Mouse (Mus musculus): ENCODE results near the gene Mal. TPM values are rescaled to one million over a fixed set of nuclear protein-coding genes. Genes with fewer than 3 reads are reported as not detected.

The Mal gene
- polyA plus RNA-seq (2016; fragmentation: Nextera tagmentation; extraction: Ambion mirVana) = 0.54 and 0.73 TPM in 2 replicates

- H3K4me2 ChIP-seq = peak within 1 kb of the TSS; percentile 71
- no peak within 1 kb of the TSS for H3K27ac ChIP-seq
- H3K27me3 ChIP-seq = peaks cover 81% of the 10 kb centered on the region
- under 1% methylated on average over 43 of the region's 43 CpGs for WGBS
- no peak within 1 kb of the TSS for H3K9ac ChIP-seq
- peaks cover 12% of the 10 kb centered on the region for H3K4me1 ChIP-seq
- no peak for ATAC-seq (ENCODE audit: low FRiP score)
- no peaks in the 10 kb centered on the region for H3K9me3 ChIP-seq
- peak within 1 kb of the TSS; percentile 39 for H3K4me3 ChIP-seq (replicated peaks)
- H3K36me3 ChIP-seq (replicated peaks) = no peaks in the 10 kb centered on the region
Measured at GRCm38 (mm10) chr2:127656086-127656720, at the start of gene Mal. Gene Mal, minus strand, starts transcription at chr2:127656695.

- ATAC-seq (ENCODE audit: low FRiP score) = no peak
- 80% methylated on average over 6 of the region's 6 CpGs for WGBS
- Histone ChIP-seq H3K27me3 (no peaks in the 10 kb centered on the region), H3K9ac (no peak overlapping the region), H3K27ac (no peak overlapping the region), H3K4me2 (no peak overlapping the region), H3K36me3 (replicated peaks) (no peaks in the 10 kb centered on the region), H3K9me3 (no peaks in the 10 kb centered on the region), H3K4me3 (replicated peaks) (no peak overlapping the region), H3K4me1 (no peaks in the 10 kb centered on the region)
Measured at GRCm38 (mm10) chr2:127705267-127705666, 48.8 kb upstream of the Mal start.

- no peak overlapping the region for H3K9ac ChIP-seq
- no peaks in the 10 kb centered on the region for H3K36me3 ChIP-seq (replicated peaks)
- H3K9me3 ChIP-seq = no peaks in the 10 kb centered on the region
- no peak for ATAC-seq (ENCODE audit: low FRiP score)
- H3K27me3 ChIP-seq = peaks cover 9% of the 10 kb centered on the region; the same call in 1 of the 2 replicates
- H3K4me2 ChIP-seq = no peak overlapping the region
- no peak overlapping the region for H3K27ac ChIP-seq
- no peaks in the 10 kb centered on the region for H3K4me1 ChIP-seq
- 81% methylated on average over 4 of the region's 4 CpGs for WGBS
- H3K4me3 ChIP-seq (replicated peaks) = no peak overlapping the region
Measured at GRCm38 (mm10) chr2:127689239-127689638, 32.7 kb upstream of the Mal start.

- Histone ChIP-seq H3K36me3 (replicated peaks) (no peaks in the 10 kb centered on the region), H3K9me3 (no peaks in the 10 kb centered on the region), H3K4me3 (replicated peaks) (no peak overlapping the region), H3K27ac (no peak overlapping the region), H3K4me1 (peaks cover 4% of the 10 kb centered on the region; the same call in 1 of the 2 replicates), H3K27me3 (peaks cover 9% of the 10 kb centered on the region; the same call in 1 of the 2 replicates), H3K4me2 (no peak overlapping the region), H3K9ac (no peak overlapping the region)
- peak; percentile 70; the same call in 1 of the 2 replicates for ATAC-seq (ENCODE audit: low FRiP score)
- WGBS = 36% methylated on average over 12 of the region's 12 CpGs
Measured at GRCm38 (mm10) chr2:127683687-127684331, 27.3 kb upstream of the Mal start.

- WGBS = 26% methylated on average over 2 of the region's 2 CpGs
- Histone ChIP-seq H3K9ac (no peak overlapping the region), H3K27me3 (no peaks in the 10 kb centered on the region), H3K4me2 (no peak overlapping the region), H3K4me1 (no peaks in the 10 kb centered on the region), H3K9me3 (no peaks in the 10 kb centered on the region), H3K4me3 (replicated peaks) (no peak overlapping the region), H3K36me3 (replicated peaks) (no peaks in the 10 kb centered on the region), H3K27ac (no peak overlapping the region)
- no peak for ATAC-seq (ENCODE audit: low FRiP score)
Measured at GRCm38 (mm10) chr2:127667843-127668506, 11.5 kb upstream of the Mal start.

GRCm38 (mm10) chr2:127667015-127667414, 10.5 kb upstream of the Mal start:
- no peak overlapping the region for H3K27ac ChIP-seq
- no peaks in the 10 kb centered on the region for H3K36me3 ChIP-seq (replicated peaks)
- H3K9me3 ChIP-seq = no peaks in the 10 kb centered on the region
- H3K4me2 ChIP-seq = no peak overlapping the region
- no peaks in the 10 kb centered on the region for H3K4me1 ChIP-seq
- H3K4me3 ChIP-seq (replicated peaks) = no peak overlapping the region
- H3K9ac ChIP-seq = no peak overlapping the region
- no peaks in the 10 kb centered on the region for H3K27me3 ChIP-seq
- no peak for ATAC-seq (ENCODE audit: low FRiP score)

- no peak overlapping the region for H3K4me3 ChIP-seq (replicated peaks)
- peaks cover 21% of the 10 kb centered on the region for H3K27me3 ChIP-seq
- H3K9me3 ChIP-seq = no peaks in the 10 kb centered on the region
- H3K4me1 ChIP-seq = no peaks in the 10 kb centered on the region
- ATAC-seq (ENCODE audit: low FRiP score) = no peak
- H3K27ac ChIP-seq = no peak overlapping the region
- no peaks in the 10 kb centered on the region for H3K36me3 ChIP-seq (replicated peaks)
- H3K9ac ChIP-seq = no peak overlapping the region
- WGBS = 67% methylated on average over 1 of the region's 2 CpGs
- H3K4me2 ChIP-seq = no peak overlapping the region
Measured at GRCm38 (mm10) chr2:127662708-127663107, 6.2 kb upstream of the Mal start.

- H3K9me3 ChIP-seq = no peaks in the 10 kb centered on the region
- no peak for ATAC-seq (ENCODE audit: low FRiP score)
- H3K27me3 ChIP-seq = peaks cover 80% of the 10 kb centered on the region
- no peak overlapping the region for H3K4me3 ChIP-seq (replicated peaks)
- H3K9ac ChIP-seq = no peak overlapping the region
- H3K4me2 ChIP-seq = peak overlapping the region; percentile 71; the same call in 1 of the 2 replicates
- no peaks in the 10 kb centered on the region for H3K36me3 ChIP-seq (replicated peaks)
- 5% methylated on average over 9 of the region's 9 CpGs for WGBS
- no peak overlapping the region for H3K27ac ChIP-seq
- peaks cover 12% of the 10 kb centered on the region for H3K4me1 ChIP-seq
Measured at GRCm38 (mm10) chr2:127655419-127655818, 1.1 kb downstream of the Mal start.

- ATAC-seq (ENCODE audit: low FRiP score) = no peak
- Histone ChIP-seq H3K36me3 (replicated peaks) (no peaks in the 10 kb centered on the region), H3K9me3 (no peaks in the 10 kb centered on the region), H3K27ac (no peak overlapping the region), H3K4me2 (no peak overlapping the region), H3K4me3 (replicated peaks) (no peak overlapping the region), H3K4me1 (peaks cover 12% of the 10 kb centered on the region), H3K9ac (no peak overlapping the region), H3K27me3 (peaks cover 77% of the 10 kb centered on the region)
- WGBS = 60% methylated on average over 3 of the region's 3 CpGs
Measured at GRCm38 (mm10) chr2:127654786-127655185, 1.7 kb downstream of the Mal start.

- H3K36me3 ChIP-seq (replicated peaks) = no peaks in the 10 kb centered on the region
- H3K4me1 ChIP-seq = peaks cover 12% of the 10 kb centered on the region
- H3K9ac ChIP-seq = no peak overlapping the region
- ATAC-seq (ENCODE audit: low FRiP score) = no peak
- no peak overlapping the region for H3K4me2 ChIP-seq
- H3K9me3 ChIP-seq = no peaks in the 10 kb centered on the region
- H3K27ac ChIP-seq = no peak overlapping the region
- no peak overlapping the region for H3K4me3 ChIP-seq (replicated peaks)
- WGBS = 89% methylated on average over 2 of the region's 2 CpGs
- H3K27me3 ChIP-seq = peaks cover 65% of the 10 kb centered on the region
Measured at GRCm38 (mm10) chr2:127652805-127653204, 3.7 kb downstream of the Mal start.

GRCm38 (mm10) chr2:127652335-127652734, 4.2 kb downstream of the Mal start:
- H3K9me3 ChIP-seq = no peaks in the 10 kb centered on the region
- no peak overlapping the region for H3K4me3 ChIP-seq (replicated peaks)
- no peaks in the 10 kb centered on the region for H3K36me3 ChIP-seq (replicated peaks)
- H3K4me1 ChIP-seq = peaks cover 12% of the 10 kb centered on the region
- H3K9ac ChIP-seq = no peak overlapping the region
- H3K27ac ChIP-seq = no peak overlapping the region
- H3K4me2 ChIP-seq = no peak overlapping the region
- no peak for ATAC-seq (ENCODE audit: low FRiP score)
- H3K27me3 ChIP-seq = peaks cover 60% of the 10 kb centered on the region

- 74% methylated on average over 5 of the region's 5 CpGs for WGBS
- Histone ChIP-seq H3K27ac (no peak overlapping the region), H3K9ac (no peak overlapping the region), H3K4me3 (replicated peaks) (no peak overlapping the region), H3K9me3 (no peaks in the 10 kb centered on the region), H3K4me1 (peaks cover 12% of the 10 kb centered on the region), H3K36me3 (replicated peaks) (no peaks in the 10 kb centered on the region), H3K27me3 (peaks cover 53% of the 10 kb centered on the region), H3K4me2 (no peak overlapping the region)
- no peak for ATAC-seq (ENCODE audit: low FRiP score)
Measured at GRCm38 (mm10) chr2:127651601-127652000, 4.9 kb downstream of the Mal start.
